In the genomic region with DNA sequence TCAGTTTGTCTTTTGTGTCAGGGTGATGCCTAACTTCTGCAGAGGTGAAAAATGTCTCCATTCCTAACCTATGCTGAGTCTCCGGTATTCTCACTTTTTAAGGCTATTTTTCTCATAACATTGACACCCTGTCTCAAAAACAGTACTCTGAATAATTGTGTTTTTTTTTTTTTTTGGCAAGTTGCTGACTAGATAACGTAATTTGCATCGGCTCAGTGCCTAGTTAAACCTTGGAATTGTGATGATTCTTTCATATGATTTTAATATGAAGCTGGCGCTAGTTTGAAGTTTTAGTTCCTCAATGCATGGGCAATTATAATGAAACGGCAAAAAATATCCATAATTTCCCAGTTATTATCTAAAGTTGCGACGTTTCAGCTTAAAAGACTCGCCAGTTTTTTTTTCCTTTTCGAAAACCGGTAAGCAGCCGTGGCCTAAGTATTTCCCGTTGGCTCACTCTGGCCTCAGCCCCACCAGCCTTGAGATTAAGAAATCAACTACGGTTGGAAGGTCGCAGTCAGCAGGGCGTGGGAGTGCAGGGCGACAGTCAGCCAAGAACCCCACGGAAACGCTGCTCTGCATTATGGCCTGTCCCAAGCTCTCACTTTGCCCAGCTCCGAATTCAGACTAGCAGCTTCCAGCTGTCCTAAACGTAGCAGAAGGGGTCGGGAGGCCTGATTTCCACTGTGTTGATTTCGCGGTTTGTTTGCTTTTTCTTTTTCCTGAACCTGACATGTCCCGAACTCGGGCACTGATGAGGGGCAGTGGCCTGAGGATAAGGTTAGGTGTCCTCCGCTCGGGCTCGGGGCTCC, we compare ENCODE assay signal across 8 mouse cellular contexts. TPM values are rescaled to one million over a fixed set of nuclear protein-coding genes. Genes with fewer than 3 reads are reported as not detected.
DNase-seq lines count a peak whose midpoint lies in the region; ATAC-seq and TF ChIP-seq lines count a peak whose summit lies in the region.

No protein-coding gene starts in this region.

- peak overlapping the region; percentile 90 for H3K9ac ChIP-seq in forebrain, embryonic 14.5 days (ENCODE audit: low read length)
- peak overlapping the region; percentile 78 for H3K9ac ChIP-seq in liver, adult 2 months (ENCODE audit: low read depth, low read length)
- peak overlapping the region; percentile 86 for H3K9ac ChIP-seq in midbrain, embryonic 16.5 days (ENCODE audit: low read depth, low read length)

- peak; percentile 68 for DNase-seq in thymus, postnatal 14 days
- DNase-seq in thymus, postnatal 0 days (ENCODE audit: low spot score), result no peak
- peak; percentile 81 to 82 for DNase-seq in adrenal gland, postnatal 36 days
- DNase-seq in forebrain, embryonic 14.5 days (ENCODE audit: low spot score), result peak; percentile 59
- DNase-seq in hindbrain, embryonic 10.5 days (ENCODE audit: low spot score), result no peak
- DNase-seq in liver, adult 2 months (ENCODE audit: extremely low read depth, low read depth, low spot score), result peak; percentile 82
- DNase-seq in thymus, postnatal 36 days, result no peak

- WGBS in forebrain, embryonic 14.5 days, result 8% methylated on average over 28 of the region's 28 CpGs
- 9% methylated on average over 28 of the region's 28 CpGs for WGBS in hindbrain, embryonic 10.5 days
- WGBS in liver, adult 2 months, result 2% methylated on average over 28 of the region's 28 CpGs
- WGBS in midbrain, embryonic 16.5 days, result 6% methylated on average over 28 of the region's 28 CpGs

- peak overlapping the region; percentile 95 for H3K27ac ChIP-seq in forebrain, embryonic 14.5 days (ENCODE audit: low read depth, low read length)
- peak overlapping the region; percentile 100 for H3K27ac ChIP-seq in hindbrain, embryonic 10.5 days
- peak overlapping the region; percentile 90 for H3K27ac ChIP-seq in liver, adult 2 months (replicated peaks; ENCODE audit: insufficient read depth, low read depth, low read length)
- H3K27ac ChIP-seq in midbrain, embryonic 16.5 days (ENCODE audit: low read length), result peak overlapping the region; percentile 99

- peak overlapping the region; percentile 80 for H3K4me2 ChIP-seq in forebrain, embryonic 14.5 days (ENCODE audit: low read length)
- peak overlapping the region; percentile 79 for H3K4me2 ChIP-seq in midbrain, embryonic 16.5 days (ENCODE audit: low read length)

- no peaks in the 10 kb centered on the region for H3K27me3 ChIP-seq in forebrain, embryonic 14.5 days (replicated peaks; ENCODE audit: control insufficient read depth, insufficient read depth, low read length)
- no peaks in the 10 kb centered on the region for H3K27me3 ChIP-seq in hindbrain, embryonic 10.5 days (ENCODE audit: insufficient read depth, poor library complexity, severe bottlenecking)
- H3K27me3 ChIP-seq in liver, adult 2 months (ENCODE audit: control insufficient read depth, insufficient read depth, low read length), result no peaks in the 10 kb centered on the region
- no peaks in the 10 kb centered on the region for H3K27me3 ChIP-seq in midbrain, embryonic 16.5 days (ENCODE audit: control insufficient read depth, insufficient read depth, low read depth, low read length)

- H3K4me3 ChIP-seq in forebrain, embryonic 14.5 days (ENCODE audit: low read depth, low read length), result peak overlapping the region; percentile 67
- peak overlapping the region; percentile 87 for H3K4me3 ChIP-seq in hindbrain, embryonic 10.5 days
- peak overlapping the region; percentile 68 for H3K4me3 ChIP-seq in liver, adult 2 months (ENCODE audit: insufficient read depth, low read depth, low read length)
- H3K4me3 ChIP-seq in midbrain, embryonic 16.5 days (ENCODE audit: low read depth, low read length), result peak overlapping the region; percentile 54

- TF ChIP-seq CTCF in liver, adult 2 months (IDR thresholded peaks at IDR 0.05; ENCODE audit: low read depth, low read length), result no peak

- H3K9me3 ChIP-seq in forebrain, embryonic 14.5 days (replicated peaks; ENCODE audit: control insufficient read depth, low read length), result no peaks in the 10 kb centered on the region
- H3K9me3 ChIP-seq in hindbrain, embryonic 10.5 days, result no peaks in the 10 kb centered on the region
- H3K9me3 ChIP-seq in midbrain, embryonic 16.5 days (replicated peaks; ENCODE audit: control insufficient read depth, low read length, poor library complexity, severe bottlenecking), result no peaks in the 10 kb centered on the region

- no peaks in the 10 kb centered on the region for H3K4me1 ChIP-seq in forebrain, embryonic 14.5 days (ENCODE audit: control insufficient read depth, insufficient read depth, low read length)
- H3K4me1 ChIP-seq in hindbrain, embryonic 10.5 days (replicated peaks), result peaks cover 31% of the 10 kb centered on the region
- peaks cover 7% of the 10 kb centered on the region; the same call in 1 of the 2 replicates for H3K4me1 ChIP-seq in liver, adult 2 months (ENCODE audit: control insufficient read depth, insufficient read depth, low read length)
- H3K4me1 ChIP-seq in midbrain, embryonic 16.5 days (ENCODE audit: control insufficient read depth, insufficient read depth, low read length), result peaks cover 19% of the 10 kb centered on the region

- peak; percentile 11 for ATAC-seq in forebrain, embryonic 14.5 days
- peak; percentile 13 for ATAC-seq in midbrain, embryonic 16.5 days

- H3K36me3 ChIP-seq in forebrain, embryonic 14.5 days (ENCODE audit: control insufficient read depth, insufficient read depth, low read length), result no peaks in the 10 kb centered on the region
- H3K36me3 ChIP-seq in hindbrain, embryonic 10.5 days, result peaks cover 4% of the 10 kb centered on the region
- H3K36me3 ChIP-seq in liver, adult 2 months (ENCODE audit: control insufficient read depth, insufficient read depth, low read length), result peaks cover 1% of the 10 kb centered on the region; the same call in 1 of the 2 replicates
- no peaks in the 10 kb centered on the region for H3K36me3 ChIP-seq in midbrain, embryonic 16.5 days (ENCODE audit: control insufficient read depth, insufficient read depth, low read length)

- TF ChIP-seq POLR2A in liver, adult 2 months (IDR thresholded peaks at IDR 0.05; ENCODE audit: extremely low read depth, insufficient read depth, low read length), result no peak

- peaks cover 3% of the 10 kb centered on the region; the same call in 1 of the 2 replicates for H3K79me2 ChIP-seq in liver, adult 2 months (ENCODE audit: control insufficient read depth, insufficient read depth, low read length)

RNA-seq across cellular contexts. Expression of a gene that starts 0.7 kb away (rescaled TPM):
- 26.7 and 44.6 TPM in 2 replicates for polyA plus RNA-seq in thymus, postnatal 0 days (2015; fragmentation: Nextera tagmentation; extraction: Ambion mirVana)
- 100 to 1,000 TPM; 148 to 156 TPM for total RNA-seq in adrenal gland, postnatal 36 days (2021)
- 22.8 and 32.5 TPM in 2 replicates for polyA plus RNA-seq in forebrain, embryonic 14.5 days (2014; fragmentation: Nextera tagmentation; extraction: Ambion mirVana)
- polyA plus RNA-seq in hindbrain, embryonic 10.5 days (2016; fragmentation: Nextera tagmentation; extraction: Ambion mirVana), result 32.7 and 36.5 TPM in 2 replicates
- 96.2 and 128 TPM in 2 replicates for total RNA-seq in liver, adult 2 months (2014; rRNA removed)
- polyA plus RNA-seq in liver, adult 2 months (2012; rRNA removed), result 12.8 and 20.0 TPM in 2 replicates
- polyA plus RNA-seq in midbrain, embryonic 16.5 days (2015; fragmentation: Nextera tagmentation; extraction: Ambion mirVana), result 35.8 and 40.7 TPM in 2 replicates

RNA-seq across cellular contexts. Expression of a gene that starts 17.2 kb away (rescaled TPM):
- polyA plus RNA-seq in thymus, postnatal 0 days (2015; fragmentation: Nextera tagmentation; extraction: Ambion mirVana), result 100 and 110 TPM in 2 replicates
- 100 to 1,000 TPM; 101 to 135 TPM for total RNA-seq in adrenal gland, postnatal 36 days (2021)
- polyA plus RNA-seq in forebrain, embryonic 14.5 days (2014; fragmentation: Nextera tagmentation; extraction: Ambion mirVana), result 152 and 179 TPM in 2 replicates
- polyA plus RNA-seq in hindbrain, embryonic 10.5 days (2016; fragmentation: Nextera tagmentation; extraction: Ambion mirVana), result 121 and 131 TPM in 2 replicates
- 63.7 and 93.6 TPM in 2 replicates for total RNA-seq in liver, adult 2 months (2014; rRNA removed)
- polyA plus RNA-seq in liver, adult 2 months (2012; rRNA removed), result 219 and 299 TPM in 2 replicates
- polyA plus RNA-seq in midbrain, embryonic 16.5 days (2015; fragmentation: Nextera tagmentation; extraction: Ambion mirVana), result 201 and 204 TPM in 2 replicates

Comparison
In these comparisons a context has a peak if more than half of its experiments do, and no peak if none do; other contexts are left out.
1. DNase-seq: peak in thymus, postnatal 14 days (single experiment), adrenal gland, postnatal 36 days (2 of 2), forebrain, embryonic 14.5 days (single experiment) and liver, adult 2 months (single experiment); none in thymus, postnatal 0 days (single experiment), hindbrain, embryonic 10.5 days (single experiment) and thymus, postnatal 36 days (0 of 2).
2. Peak in every context shown above with its lines, with median percentiles within 50 percentile points of each other: H3K27ac ChIP-seq, H3K4me3 ChIP-seq and H3K9ac ChIP-seq.